Comparison of ENCODE assay signal across 8 mouse cellular contexts in the genomic region with DNA sequence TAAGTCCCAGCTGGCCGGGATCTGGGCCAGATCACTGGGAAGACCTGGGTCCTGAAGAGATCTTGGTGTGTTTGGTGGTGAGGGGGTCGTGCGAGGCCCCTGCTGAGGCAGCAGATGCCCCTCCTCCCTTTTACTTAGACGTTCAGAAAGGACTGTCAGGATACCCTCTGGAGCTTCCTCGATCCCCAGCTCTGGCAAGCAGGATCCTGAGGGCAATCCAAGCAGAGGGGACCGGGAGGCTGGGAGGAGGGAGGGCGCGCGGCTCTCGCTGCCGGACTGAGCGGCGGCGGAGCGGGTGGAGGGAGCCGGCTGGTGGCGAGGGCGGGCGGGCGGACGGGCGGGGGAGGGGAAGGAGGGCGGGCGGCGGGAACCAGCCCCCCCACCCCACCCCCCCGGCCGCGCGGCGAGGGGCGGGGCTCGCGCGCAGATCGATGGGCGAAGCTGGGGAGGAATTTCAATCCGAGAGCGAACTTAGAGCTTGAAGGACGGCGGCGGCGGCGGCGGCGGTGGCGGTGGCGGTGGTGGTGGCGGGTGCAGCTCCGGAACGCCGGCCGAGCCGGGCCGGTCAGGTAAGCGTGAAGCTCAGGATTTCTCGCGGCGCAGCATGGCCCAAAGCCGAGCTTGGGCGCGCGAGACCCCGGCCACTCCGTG. TPM values are rescaled to one million over a fixed set of nuclear protein-coding genes. Genes with fewer than 3 reads are reported as not detected.
DNase-seq lines count a peak whose midpoint lies in the region; ATAC-seq and TF ChIP-seq lines count a peak whose summit lies in the region.

No protein-coding gene starts in this region.

- H3K4me1 ChIP-seq in cortical plate, adult 2 months (ENCODE audit: control insufficient read depth, insufficient read depth, low read length): no peaks in the 10 kb centered on the region
- peaks cover 61% of the 10 kb centered on the region for H3K4me1 ChIP-seq in hindbrain, embryonic 13.5 days (replicated peaks)
- H3K4me1 ChIP-seq in liver, embryonic 16.5 days (ENCODE audit: control insufficient read depth, low read depth, low read length): peaks cover 3% of the 10 kb centered on the region
- H3K4me1 ChIP-seq in stomach, embryonic 16.5 days (ENCODE audit: control insufficient read depth, insufficient read depth, low read length): peaks cover 18% of the 10 kb centered on the region

- TF ChIP-seq POLR2A in cortical plate, adult 2 months (IDR thresholded peaks at IDR 0.05; ENCODE audit: extremely low read depth, insufficient read depth, low read length): no peak

- H3K4me2 ChIP-seq in hindbrain, embryonic 13.5 days: peak overlapping the region; percentile 97
- H3K4me2 ChIP-seq in liver, embryonic 16.5 days (ENCODE audit: low read depth, low read length): peak overlapping the region; percentile 57
- H3K4me2 ChIP-seq in stomach, embryonic 16.5 days (ENCODE audit: low read depth, low read length): peak overlapping the region; percentile 91

- H3K27me3 ChIP-seq in hindbrain, embryonic 13.5 days: peaks cover 79% of the 10 kb centered on the region
- H3K27me3 ChIP-seq in liver, embryonic 16.5 days (ENCODE audit: control insufficient read depth, insufficient read depth, low read depth, low read length): peaks cover 84% of the 10 kb centered on the region
- H3K27me3 ChIP-seq in stomach, embryonic 16.5 days (ENCODE audit: control insufficient read depth, insufficient read depth, low read length): peaks cover 54% of the 10 kb centered on the region

- H3K9me3 ChIP-seq in hindbrain, embryonic 13.5 days: no peaks in the 10 kb centered on the region
- H3K9me3 ChIP-seq in liver, embryonic 16.5 days (replicated peaks; ENCODE audit: control insufficient read depth, low read length): no peaks in the 10 kb centered on the region
- no peaks in the 10 kb centered on the region for H3K9me3 ChIP-seq in stomach, embryonic 16.5 days (replicated peaks; ENCODE audit: control insufficient read depth, low read length)

- no peak for ATAC-seq in hindbrain, embryonic 13.5 days (ENCODE audit: low FRiP score)
- no peak for ATAC-seq in liver, embryonic 16.5 days (ENCODE audit: low read depth)
- ATAC-seq in stomach, embryonic 16.5 days (ENCODE audit: insufficient read depth, low FRiP score): no peak

- peak overlapping the region; percentile 81 for H3K9ac ChIP-seq in hindbrain, embryonic 13.5 days
- H3K9ac ChIP-seq in liver, embryonic 16.5 days (ENCODE audit: low read depth, low read length): no peak overlapping the region
- peak overlapping the region; percentile 70 for H3K9ac ChIP-seq in stomach, embryonic 16.5 days (ENCODE audit: low read length)

- no peaks in the 10 kb centered on the region for H3K36me3 ChIP-seq in hindbrain, embryonic 13.5 days
- no peaks in the 10 kb centered on the region for H3K36me3 ChIP-seq in liver, embryonic 16.5 days (ENCODE audit: control insufficient read depth, insufficient read depth)
- H3K36me3 ChIP-seq in stomach, embryonic 16.5 days (ENCODE audit: control insufficient read depth, insufficient read depth, low read length): no peaks in the 10 kb centered on the region

- peak; percentile 70 for DNase-seq in embryo, embryonic 10 days (ENCODE audit: low spot score)
- DNase-seq in embryo, embryonic 10.5 days (ENCODE audit: low spot score): no peak
- DNase-seq in right cerebral cortex, postnatal 25 days: no peak
- DNase-seq in ovary, postnatal 14 days (ENCODE audit: low spot score): no peak

- TF ChIP-seq CTCF in cortical plate, adult 2 months (IDR thresholded peaks at IDR 0.05; ENCODE audit: extremely low read depth, insufficient read depth, low read length): no peak

- H3K4me3 ChIP-seq in cortical plate, adult 2 months (ENCODE audit: insufficient read depth, low read length): peak overlapping the region; percentile 31
- H3K4me3 ChIP-seq in hindbrain, embryonic 13.5 days: peak overlapping the region; percentile 55
- H3K4me3 ChIP-seq in liver, embryonic 16.5 days (ENCODE audit: low read depth, low read length): peak overlapping the region; percentile 46
- H3K4me3 ChIP-seq in stomach, embryonic 16.5 days (replicated peaks; ENCODE audit: low read length): peak overlapping the region; percentile 52

- no peak overlapping the region for H3K27ac ChIP-seq in cortical plate, adult 2 months (ENCODE audit: insufficient read depth, low read length)
- peak overlapping the region; percentile 72 for H3K27ac ChIP-seq in hindbrain, embryonic 13.5 days
- H3K27ac ChIP-seq in liver, embryonic 16.5 days (ENCODE audit: low read length): no peak overlapping the region
- no peak overlapping the region for H3K27ac ChIP-seq in stomach, embryonic 16.5 days (ENCODE audit: low read length)

- 0% methylated on average over 16 of the region's 64 CpGs for WGBS in hindbrain, embryonic 13.5 days
- under 1% methylated on average over 31 of the region's 64 CpGs for WGBS in liver, embryonic 16.5 days (ENCODE audit: insufficient replicate concordance)
- under 1% methylated on average over 63 of the region's 64 CpGs for WGBS in stomach, embryonic 16.5 days

RNA-seq across cellular contexts. Expression of gene Elfn1, which starts 4.5 kb away (rescaled TPM):
- polyA plus RNA-seq in cortical plate, adult 2 months (2012; rRNA removed): 22.4 and 23.4 TPM in 2 replicates
- polyA plus RNA-seq in hindbrain, embryonic 13.5 days (2015; fragmentation: Nextera tagmentation; extraction: Ambion mirVana): 1.3 and 1.4 TPM in 2 replicates
- polyA plus RNA-seq in liver, embryonic 16.5 days (2015; fragmentation: Nextera tagmentation; extraction: Ambion mirVana): 0.04 TPM in 1 of 2 replicates, not detected in the other
- 0.11 and 0.36 TPM in 2 replicates for polyA plus RNA-seq in stomach, embryonic 16.5 days (2015; fragmentation: Nextera tagmentation; extraction: Ambion mirVana)
